Mouse (Mus musculus) heart, embryonic 16.5 days (tissue): ENCODE results near the gene Rin3. TPM values are rescaled to one million over a fixed set of nuclear protein-coding genes. Genes with fewer than 3 reads are reported as not detected.

Experiments used
- ATAC-seq: fragments of 200-750 bp; cut with Nextera tagmentation; replicated peaks from 2 replicates; pipeline ENCODE4 v1.8.0; 2017; ENCODE audit warnings: moderate number of reproducible peaks; ENCODE audit not compliant: insufficient read depth, low FRiP score; ENCODE audit errors: extremely low read depth
- H3K27ac ChIP-seq: fragments of 300-500 bp; sonication (generic); 2 replicates; pipeline ENCODE4 v1.5.1; 2014; ENCODE audit warnings: mild to moderate bottlenecking, low read length, control low read depth, moderate library complexity
- H3K27me3 ChIP-seq: fragments of 300-500 bp; sonication (generic); 2 replicates; pipeline ENCODE4 v1.6.1; 2014; ENCODE audit warnings: low read length, mixed read lengths; ENCODE audit not compliant: control insufficient read depth, insufficient read depth
- H3K36me3 ChIP-seq: fragments of 300-500 bp; sonication (generic); 2 replicates; pipeline ENCODE4 v1.6.1; 2014; ENCODE audit not compliant: control insufficient read depth, insufficient read depth
- H3K4me1 ChIP-seq: fragments of 300-500 bp; sonication (generic); 2 replicates; pipeline ENCODE4 v1.6.1; 2014; ENCODE audit warnings: low read length, mixed read lengths; ENCODE audit not compliant: control insufficient read depth, insufficient read depth
- H3K4me2 ChIP-seq: fragments of 300-500 bp; sonication (generic); 2 replicates; pipeline ENCODE4 v1.6.1; 2014; ENCODE audit warnings: low read depth, mild to moderate bottlenecking, control low read depth, low read length
- H3K4me3 ChIP-seq: fragments of 300-500 bp; sonication (generic); 2 replicates; pipeline ENCODE4 v1.5.1; 2014; ENCODE audit warnings: mild to moderate bottlenecking, control low read depth, low read length
- H3K9ac ChIP-seq: fragments of 300-500 bp; sonication (generic); 2 replicates; pipeline ENCODE4 v1.6.1; 2014; ENCODE audit warnings: low read length, control low read depth
- H3K9me3 ChIP-seq: fragments of 300-500 bp; sonication (generic); replicated peaks from 2 replicates; pipeline ENCODE4 v1.6.1; 2016; ENCODE audit warnings: low read length; ENCODE audit not compliant: control insufficient read depth
- WGBS: fragments of 180-500 bp; shearing (Covaris S2); extraction: QIAGEN DNeasy Blood & Tissue Kit; methylation state at CpG from one replicate; pipeline ENCODE4 v1.1.7; 2014; 5-methylcytosine and 5-hydroxymethylcytosine counted together
- polyA plus RNA-seq: library from polyadenylated mRNA; unstranded; fragments of >200 nt; fragmentation: Nextera tagmentation; extraction: Ambion mirVana; gene quantifications from 2 replicates; pipeline ENCODE4 v1.2.1, GENCODE M21; 2015

Gene Rin3
- polyA plus RNA-seq, 1 experiment from 2014 or later: 9.7 TPM

DNA sequence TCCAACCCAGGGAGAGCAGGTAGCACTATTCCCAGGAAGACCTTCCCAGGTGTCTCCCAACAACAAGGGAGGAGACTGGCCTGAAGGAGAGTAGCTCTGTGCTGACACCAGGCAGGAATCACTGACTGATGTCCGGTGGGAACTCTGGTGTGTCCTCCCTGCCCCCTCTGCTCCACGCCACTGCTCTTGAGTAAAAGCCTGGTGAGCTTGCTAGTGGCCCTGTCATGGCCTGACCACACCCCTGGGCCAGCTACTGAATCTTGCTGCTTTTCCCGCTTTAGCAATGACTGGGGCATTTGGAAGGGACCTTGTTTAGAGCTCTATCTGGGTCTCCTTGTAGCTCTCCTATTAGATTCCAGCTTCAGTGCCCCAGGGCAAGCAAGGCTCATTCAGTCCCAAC, 59.8 kb downstream of the Rin3 start:
- no peaks in the 10 kb centered on the region for H3K9me3 ChIP-seq
- no peak for ATAC-seq
- no peak overlapping the region for H3K27ac ChIP-seq
- H3K27me3 ChIP-seq: no peaks in the 10 kb centered on the region
- H3K4me1 ChIP-seq: peaks cover 26% of the 10 kb centered on the region
- 59% methylated on average over 3 of the region's 3 CpGs for WGBS
- H3K9ac ChIP-seq: no peak overlapping the region
- no peak overlapping the region for H3K4me3 ChIP-seq
- H3K4me2 ChIP-seq: no peak overlapping the region
- H3K36me3 ChIP-seq: no peaks in the 10 kb centered on the region

DNA sequence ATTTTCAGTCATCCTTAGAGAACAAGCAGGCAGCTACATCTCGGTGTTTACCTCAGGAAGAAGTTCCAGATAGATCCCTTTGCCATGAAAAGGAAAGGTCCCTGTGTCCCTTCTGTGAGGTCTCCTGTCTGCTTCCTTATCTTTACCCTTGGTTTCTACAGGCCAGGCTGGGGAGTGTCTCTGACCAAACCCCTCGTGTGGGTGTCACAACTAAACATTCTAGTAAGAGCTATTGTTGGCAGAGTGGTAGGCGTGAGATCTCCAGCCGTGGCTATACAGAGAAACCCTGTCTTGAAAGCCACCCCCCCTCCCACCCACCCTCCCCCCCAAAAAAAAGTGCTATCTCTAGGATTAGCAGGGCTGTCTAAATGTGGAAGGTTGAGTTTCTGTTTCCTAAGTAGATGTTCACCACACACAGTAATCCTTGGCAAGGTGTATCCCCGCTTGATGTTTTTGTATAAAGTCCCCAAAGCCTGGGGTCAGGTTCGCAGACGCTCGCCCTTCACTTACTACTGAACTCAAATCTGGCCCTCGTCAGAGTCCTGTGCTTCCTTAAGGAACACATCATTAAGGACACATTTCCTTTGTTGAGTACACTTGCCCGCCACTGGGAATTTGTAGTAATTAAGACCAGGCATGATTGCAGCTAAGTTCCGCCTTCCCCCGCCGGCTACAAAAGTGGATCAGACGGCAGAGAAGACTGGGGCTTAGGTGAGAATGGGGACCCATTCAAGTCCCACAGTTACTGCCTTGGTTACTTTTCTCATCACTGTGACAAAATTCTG, 62.4 kb downstream of the Rin3 start:
- Histone ChIP-seq H3K4me3 (no peak overlapping the region), H3K4me1 (peaks cover 26% of the 10 kb centered on the region), H3K27me3 (no peaks in the 10 kb centered on the region), H3K9ac (no peak overlapping the region), H3K27ac (no peak overlapping the region; the same call in 1 of the 2 replicates), H3K4me2 (no peak overlapping the region), H3K9me3 (no peaks in the 10 kb centered on the region), H3K36me3 (no peaks in the 10 kb centered on the region)
- WGBS: 57% methylated on average over 14 of the region's 14 CpGs
- ATAC-seq: no peak

DNA sequence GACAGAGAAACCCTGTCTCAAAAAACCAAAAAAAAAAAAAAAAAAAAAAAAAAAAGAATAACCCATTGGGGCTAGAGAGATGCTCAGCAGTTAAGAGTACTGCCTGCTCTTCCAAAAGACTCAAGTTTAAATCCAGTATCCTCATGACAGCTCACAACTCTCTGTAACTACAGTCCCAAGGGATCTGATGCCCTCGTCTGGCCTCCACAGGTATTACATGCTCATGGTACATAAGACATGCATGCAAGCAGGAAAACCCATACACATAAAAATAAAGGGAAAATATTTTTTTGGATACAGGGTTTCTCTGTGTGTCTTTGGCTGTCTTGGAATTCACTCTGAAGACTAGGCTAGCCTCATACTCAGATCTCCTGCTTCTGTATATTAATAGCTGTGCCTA, 63.7 kb downstream of the Rin3 start:
- H3K27ac ChIP-seq: no peak overlapping the region
- no peaks in the 10 kb centered on the region for H3K27me3 ChIP-seq
- H3K9ac ChIP-seq: no peak overlapping the region
- no peak for ATAC-seq
- peaks cover 26% of the 10 kb centered on the region for H3K4me1 ChIP-seq
- no peak overlapping the region for H3K4me2 ChIP-seq
- H3K4me3 ChIP-seq: no peak overlapping the region
- H3K36me3 ChIP-seq: no peaks in the 10 kb centered on the region
- 21% methylated on average over 1 of the region's 1 CpGs for WGBS
- H3K9me3 ChIP-seq: no peaks in the 10 kb centered on the region

DNA sequence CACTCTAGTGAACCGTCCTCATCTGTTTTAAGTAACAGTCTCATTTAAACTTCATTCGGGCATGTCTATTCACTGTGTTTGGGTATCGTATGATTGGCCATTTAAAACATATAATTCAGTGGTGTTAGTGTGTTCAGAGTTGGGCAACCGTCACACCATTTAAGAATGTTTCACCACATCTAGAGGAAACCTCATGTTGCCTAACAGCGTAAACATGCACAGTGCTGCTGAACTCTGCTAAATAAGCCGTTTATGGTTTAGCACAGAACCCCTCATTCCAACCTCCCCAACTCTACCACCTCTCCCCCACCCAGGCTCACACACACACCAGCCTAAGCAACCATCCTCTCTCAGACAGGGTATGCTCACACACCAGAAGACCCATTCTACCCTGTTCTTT, 65.6 kb downstream of the Rin3 start:
- no peak overlapping the region for H3K4me2 ChIP-seq
- H3K9ac ChIP-seq: no peak overlapping the region
- no peaks in the 10 kb centered on the region for H3K27me3 ChIP-seq
- 93% methylated on average over 6 of the region's 6 CpGs for WGBS
- H3K36me3 ChIP-seq: peaks cover under 1% of the 10 kb centered on the region
- H3K27ac ChIP-seq: no peak overlapping the region
- H3K4me1 ChIP-seq: peaks cover 8% of the 10 kb centered on the region
- H3K9me3 ChIP-seq: no peaks in the 10 kb centered on the region
- no peak overlapping the region for H3K4me3 ChIP-seq
- ATAC-seq: no peak

DNA sequence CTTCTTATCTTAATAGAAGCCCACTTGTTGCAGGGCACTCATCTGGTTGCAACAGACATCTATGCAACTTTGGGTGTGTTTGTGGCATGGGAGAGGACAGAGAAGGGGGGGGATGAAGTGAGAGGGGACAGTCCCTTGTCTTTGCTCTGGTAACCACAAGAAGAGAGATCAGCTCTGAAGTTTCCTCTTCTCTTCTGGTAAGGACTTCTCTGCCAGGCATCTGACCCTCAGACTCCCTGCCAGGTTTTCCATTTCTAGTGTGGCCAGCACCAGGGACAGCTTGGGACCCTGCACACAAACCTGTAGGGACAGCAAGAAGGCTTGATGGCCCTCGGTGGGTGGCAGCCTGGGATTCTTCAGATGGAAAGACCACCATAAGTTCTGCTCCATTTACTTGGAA, 68.1 kb downstream of the Rin3 start:
- H3K4me2 ChIP-seq: no peak overlapping the region
- H3K36me3 ChIP-seq: peaks cover 5% of the 10 kb centered on the region
- H3K4me3 ChIP-seq: no peak overlapping the region
- H3K27me3 ChIP-seq: no peaks in the 10 kb centered on the region
- H3K9me3 ChIP-seq: no peaks in the 10 kb centered on the region
- no peak for ATAC-seq
- WGBS: 89% methylated on average over 1 of the region's 1 CpGs
- H3K27ac ChIP-seq: no peak overlapping the region
- H3K9ac ChIP-seq: no peak overlapping the region
- no peaks in the 10 kb centered on the region for H3K4me1 ChIP-seq

DNA sequence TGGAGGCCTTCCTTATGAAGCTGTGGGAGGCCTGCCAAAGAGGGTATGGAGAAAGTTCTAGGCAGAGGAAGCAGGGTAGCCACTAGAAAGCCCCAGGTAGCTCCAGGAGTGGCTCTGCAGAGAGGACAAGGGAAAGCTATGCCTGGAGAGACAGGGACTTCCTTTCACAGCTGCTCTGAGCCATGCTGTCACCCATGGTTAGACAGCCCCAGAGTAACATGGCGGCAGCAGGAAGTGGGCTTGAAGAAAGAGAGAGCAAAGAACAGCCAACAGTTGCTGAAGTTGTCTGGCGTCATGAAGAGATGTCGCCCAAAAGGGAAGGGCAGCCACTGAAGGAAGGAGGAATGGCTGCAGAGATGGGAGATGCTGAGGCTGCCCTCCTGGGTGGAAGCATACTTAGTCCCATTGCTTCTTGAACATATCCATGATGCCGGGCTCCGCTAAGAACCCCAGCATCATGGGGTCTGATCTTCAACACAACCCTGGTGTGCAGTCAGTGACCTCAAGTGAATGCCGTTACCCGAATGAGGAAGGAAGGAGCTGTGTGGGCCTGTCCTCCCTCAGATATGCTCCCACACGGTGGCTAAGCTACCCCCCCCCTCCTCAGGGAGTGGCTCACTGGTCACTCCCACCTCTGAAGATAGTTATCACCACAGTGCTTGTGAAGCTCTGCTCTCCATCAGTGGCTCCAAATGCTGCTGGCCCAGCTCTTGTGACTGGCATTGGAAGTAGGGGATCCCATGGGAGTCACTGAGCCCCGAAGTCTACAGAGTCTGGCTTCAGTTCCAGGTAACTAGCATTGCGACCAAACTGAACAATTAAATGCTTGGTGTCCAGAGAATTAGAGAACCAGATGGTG, 71.5 kb downstream of the Rin3 start:
- no peaks in the 10 kb centered on the region for H3K9me3 ChIP-seq
- no peak overlapping the region for H3K27ac ChIP-seq
- WGBS: 75% methylated on average over 10 of the region's 10 CpGs
- no peaks in the 10 kb centered on the region for H3K4me1 ChIP-seq
- H3K9ac ChIP-seq: no peak overlapping the region
- no peak overlapping the region for H3K4me2 ChIP-seq
- no peaks in the 10 kb centered on the region for H3K27me3 ChIP-seq
- ATAC-seq: no peak
- H3K36me3 ChIP-seq: peaks cover 15% of the 10 kb centered on the region
- no peak overlapping the region for H3K4me3 ChIP-seq

DNA sequence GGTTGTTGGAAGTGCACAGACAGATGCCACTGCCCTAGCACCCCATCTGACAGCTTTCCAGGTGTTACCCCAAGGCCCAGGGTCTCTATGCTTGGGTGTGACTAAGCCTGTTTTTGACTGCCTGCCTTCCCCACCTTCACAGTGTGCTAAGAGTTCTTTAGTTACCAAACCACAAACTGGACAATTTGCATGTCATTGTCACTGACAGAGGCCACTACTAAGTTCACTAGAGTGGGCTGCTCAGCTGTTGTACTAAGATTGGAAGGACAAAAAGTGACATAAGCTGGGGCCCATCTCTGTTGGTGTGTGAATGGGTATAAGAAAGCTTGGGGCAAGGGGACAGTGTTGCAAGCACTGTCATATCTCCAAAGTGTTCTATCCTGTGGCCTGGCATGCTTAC, 72.9 kb downstream of the Rin3 start:
- Histone ChIP-seq H3K27me3 (no peaks in the 10 kb centered on the region), H3K4me1 (no peaks in the 10 kb centered on the region), H3K9me3 (no peaks in the 10 kb centered on the region), H3K4me2 (no peak overlapping the region), H3K27ac (no peak overlapping the region), H3K4me3 (no peak overlapping the region), H3K9ac (no peak overlapping the region), H3K36me3 (peaks cover 25% of the 10 kb centered on the region)
- no peak for ATAC-seq

DNA sequence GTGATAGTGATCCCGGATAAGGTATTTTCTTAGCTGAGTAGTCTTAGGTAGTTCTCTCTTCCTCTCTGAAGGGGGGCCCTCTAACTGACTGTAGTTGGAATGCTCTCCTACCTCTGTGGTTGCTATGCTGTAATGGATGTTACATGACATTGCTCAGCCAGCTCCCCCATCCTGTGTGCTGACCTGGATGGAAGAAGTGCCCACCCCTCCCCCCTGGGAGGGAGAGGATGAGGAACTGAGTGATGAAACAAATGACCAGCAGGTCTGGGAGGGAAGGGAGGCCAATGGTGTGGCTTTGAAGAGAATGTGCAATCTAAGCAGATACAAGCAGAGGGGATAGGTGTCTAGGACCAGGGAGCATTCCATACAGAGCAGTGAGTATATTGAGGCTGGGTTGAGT, 73.9 kb downstream of the Rin3 start:
- no peak overlapping the region for H3K27ac ChIP-seq
- H3K27me3 ChIP-seq: no peaks in the 10 kb centered on the region
- no peak for ATAC-seq
- H3K36me3 ChIP-seq: peaks cover 32% of the 10 kb centered on the region
- no peak overlapping the region for H3K4me2 ChIP-seq
- no peak overlapping the region for H3K9ac ChIP-seq
- H3K9me3 ChIP-seq: no peaks in the 10 kb centered on the region
- no peaks in the 10 kb centered on the region for H3K4me1 ChIP-seq
- 83% methylated on average over 1 of the region's 1 CpGs for WGBS
- no peak overlapping the region for H3K4me3 ChIP-seq

DNA sequence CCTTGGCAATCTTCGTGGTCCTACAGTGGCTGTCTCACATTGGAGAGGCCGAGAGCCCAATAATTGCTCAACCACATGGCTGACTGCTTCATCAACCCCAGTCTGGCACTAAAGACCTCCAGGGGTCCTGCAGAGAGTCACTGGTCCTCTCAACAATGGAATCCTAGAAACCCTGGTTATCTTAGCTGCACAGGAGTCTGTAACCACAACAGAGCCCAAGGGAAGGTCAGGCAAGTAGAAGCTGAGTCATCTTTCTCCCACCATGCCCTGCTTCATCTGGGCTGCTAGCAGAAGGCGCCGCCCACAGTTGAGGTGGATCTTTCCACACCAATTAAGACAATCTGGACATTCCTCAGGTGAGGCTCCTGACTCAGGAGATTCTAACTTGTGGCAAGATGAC, 76.5 kb downstream of the Rin3 start:
- Histone ChIP-seq H3K4me3 (no peak overlapping the region), H3K9me3 (no peaks in the 10 kb centered on the region), H3K27me3 (no peaks in the 10 kb centered on the region), H3K9ac (no peak overlapping the region), H3K27ac (no peak overlapping the region), H3K4me1 (no peaks in the 10 kb centered on the region), H3K36me3 (peaks cover 33% of the 10 kb centered on the region), H3K4me2 (no peak overlapping the region)
- no peak for ATAC-seq
- WGBS: 93% methylated on average over 4 of the region's 4 CpGs
